Mouse (Mus musculus) hindbrain, embryonic 16.5 days (tissue): ENCODE measurements around the gene Mxi1. TPM values are rescaled to one million over a fixed set of nuclear protein-coding genes. Genes with fewer than 3 reads are reported as not detected.
A peak's percentile ranks its signal among the peaks of the same experiment; 100 is the strongest.
"Not testable (repeated sequence)": the region's sequence is repeated elsewhere in the genome, so short reads cannot be mapped to it uniquely, and the experiment has no call there.

Experiments used
- ATAC-seq: fragments of 200-750 bp; cut with Nextera tagmentation; 2 replicates; pipeline ENCODE4 v1.8.0; 2017; ENCODE audit warnings: moderate TSS enrichment, moderate library complexity
- H3K27ac ChIP-seq: fragments of 300-500 bp; sonication (generic); 2 replicates; pipeline ENCODE4 v1.5.1; 2014; ENCODE audit warnings: low read depth, mild to moderate bottlenecking, control low read depth, low read length, moderate library complexity
- H3K27me3 ChIP-seq: fragments of 300-500 bp; sonication (generic); replicated peaks from 2 replicates; pipeline ENCODE4 v1.6.1; 2014; ENCODE audit warnings: low read length; ENCODE audit not compliant: control insufficient read depth, insufficient read depth
- H3K36me3 ChIP-seq: fragments of 300-500 bp; sonication (generic); 2 replicates; pipeline ENCODE4 v1.6.1; 2014; ENCODE audit warnings: mild to moderate bottlenecking, low read length, moderate library complexity, mixed read lengths; ENCODE audit not compliant: control insufficient read depth, insufficient read depth
- H3K4me1 ChIP-seq: fragments of 300-500 bp; sonication (generic); 2 replicates; pipeline ENCODE4 v1.6.1; 2014; ENCODE audit warnings: low read depth, low read length; ENCODE audit not compliant: control insufficient read depth, insufficient read depth
- H3K4me2 ChIP-seq: fragments of 300-500 bp; sonication (generic); 2 replicates; pipeline ENCODE4 v1.6.1; 2014; ENCODE audit warnings: mild to moderate bottlenecking, low read length, control low read depth, moderate library complexity
- H3K4me3 ChIP-seq: fragments of 300-500 bp; sonication (generic); 2 replicates; pipeline ENCODE4 v1.5.1; 2014; ENCODE audit warnings: mild to moderate bottlenecking, low read length, control low read depth, moderate library complexity
- H3K9ac ChIP-seq: fragments of 300-500 bp; sonication (generic); 2 replicates; pipeline ENCODE4 v1.6.1; 2014; ENCODE audit warnings: low read depth, mild to moderate bottlenecking, control low read depth, low read length, moderate library complexity
- H3K9me3 ChIP-seq: fragments of 300-500 bp; sonication (generic); 2 replicates; pipeline ENCODE4 v1.6.1; 2014; ENCODE audit warnings: mild to moderate bottlenecking, low read length, moderate library complexity; ENCODE audit not compliant: control insufficient read depth
- WGBS: fragments of 180-500 bp; shearing (Covaris S2); extraction: QIAGEN DNeasy Blood & Tissue Kit; methylation state at CpG from one replicate; pipeline ENCODE4 v1.1.7; 2014; 5-methylcytosine and 5-hydroxymethylcytosine counted together
- polyA plus RNA-seq: library from polyadenylated mRNA; unstranded; fragments of >200 nt; fragmentation: Nextera tagmentation; extraction: Ambion mirVana; gene quantifications from 2 replicates; pipeline ENCODE4 v1.2.1, GENCODE M21; 2015

The Mxi1 gene
- polyA plus RNA-seq, 1 experiment from 2014 or later = 18.9 TPM

- not testable (repeated sequence) for H3K4me1 ChIP-seq, ATAC-seq, H3K4me2 ChIP-seq, H3K9ac ChIP-seq, H3K4me3 ChIP-seq, H3K36me3 ChIP-seq, H3K27me3 ChIP-seq, H3K9me3 ChIP-seq, H3K27ac ChIP-seq
- WGBS = 46% methylated on average over 5 of the region's 5 CpGs
Measured at GRCm38 (mm10) chr19:53395805-53396204, 85.5 kb downstream of the Mxi1 start.

- Histone ChIP-seq H3K27me3 (no peaks in the 10 kb centered on the region), H3K9ac (no peak overlapping the region), H3K4me3 (no peak overlapping the region), H3K36me3 (no peaks in the 10 kb centered on the region), H3K27ac (no peak overlapping the region), H3K4me2 (no peak overlapping the region), H3K9me3 (no peaks in the 10 kb centered on the region), H3K4me1 (no peaks in the 10 kb centered on the region)
- ATAC-seq = no peak
- WGBS = 89% methylated on average over 12 of the region's 12 CpGs
Measured at GRCm38 (mm10) chr19:53397451-53398233, 87.3 kb downstream of the Mxi1 start.

- ATAC-seq = no peak
Measured at GRCm38 (mm10) chr19:53399213-53399612, 88.9 kb downstream of the Mxi1 start.

GRCm38 (mm10) chr19:53400332-53401110, 90.2 kb downstream of the Mxi1 start:
- WGBS = 86% methylated on average over 16 of the region's 16 CpGs
- ATAC-seq = no peak

More at GRCm38 (mm10) chr19:53399213-53399612, 88.9 kb downstream of the Mxi1 start:
- H3K27me3 ChIP-seq = no peaks in the 10 kb centered on the region
- H3K4me3 ChIP-seq = no peak overlapping the region
- H3K9ac ChIP-seq = no peak overlapping the region
- WGBS = 95% methylated on average over 4 of the region's 4 CpGs
- H3K4me1 ChIP-seq = no peaks in the 10 kb centered on the region
- no peaks in the 10 kb centered on the region for H3K9me3 ChIP-seq
- H3K27ac ChIP-seq = no peak overlapping the region
- H3K4me2 ChIP-seq = no peak overlapping the region
- no peaks in the 10 kb centered on the region for H3K36me3 ChIP-seq

GRCm38 (mm10) chr19:53402741-53403432, 92.6 kb downstream of the Mxi1 start:
- H3K9ac ChIP-seq = no peak overlapping the region
- H3K36me3 ChIP-seq = no peaks in the 10 kb centered on the region
- no peaks in the 10 kb centered on the region; the same call in 1 of the 2 replicates for H3K4me1 ChIP-seq
- no peaks in the 10 kb centered on the region for H3K27me3 ChIP-seq
- H3K9me3 ChIP-seq = no peaks in the 10 kb centered on the region
- WGBS = 60% methylated on average over 11 of the region's 12 CpGs
- no peak overlapping the region for H3K4me2 ChIP-seq
- no peak overlapping the region for H3K27ac ChIP-seq
- no peak overlapping the region for H3K4me3 ChIP-seq
- no peak for ATAC-seq

More at GRCm38 (mm10) chr19:53400332-53401110, 90.2 kb downstream of the Mxi1 start:
- Histone ChIP-seq H3K9me3 (no peaks in the 10 kb centered on the region), H3K4me1 (no peaks in the 10 kb centered on the region; the same call in 1 of the 2 replicates), H3K9ac (no peak overlapping the region), H3K36me3 (no peaks in the 10 kb centered on the region), H3K4me3 (no peak overlapping the region), H3K27me3 (no peaks in the 10 kb centered on the region), H3K27ac (no peak overlapping the region), H3K4me2 (no peak overlapping the region)

GRCm38 (mm10) chr19:53404219-53404836, 94.0 kb downstream of the Mxi1 start:
- ATAC-seq = peak; percentile 58; the same call in 1 of the 2 replicates
- Histone ChIP-seq H3K9me3 (no peaks in the 10 kb centered on the region), H3K9ac (no peak overlapping the region), H3K27ac (peak overlapping the region; percentile 36; the same call in 1 of the 2 replicates), H3K4me2 (no peak overlapping the region), H3K4me1 (no peaks in the 10 kb centered on the region; the same call in 1 of the 2 replicates), H3K27me3 (no peaks in the 10 kb centered on the region), H3K36me3 (no peaks in the 10 kb centered on the region), H3K4me3 (no peak overlapping the region)
- 82% methylated on average over 10 of the region's 10 CpGs for WGBS

- Histone ChIP-seq H3K9me3 (no peaks in the 10 kb centered on the region), H3K27ac (peak overlapping the region; percentile 36; the same call in 1 of the 2 replicates), H3K4me2 (no peak overlapping the region), H3K27me3 (no peaks in the 10 kb centered on the region), H3K9ac (no peak overlapping the region), H3K36me3 (no peaks in the 10 kb centered on the region), H3K4me3 (no peak overlapping the region), H3K4me1 (no peaks in the 10 kb centered on the region; the same call in 1 of the 2 replicates)
- ATAC-seq = peak; percentile 82
- WGBS = 60% methylated on average over 18 of the region's 18 CpGs
Measured at GRCm38 (mm10) chr19:53404837-53405356, 94.6 kb downstream of the Mxi1 start.

GRCm38 (mm10) chr19:53405810-53406209, 95.5 kb downstream of the Mxi1 start:
- no peaks in the 10 kb centered on the region for H3K27me3 ChIP-seq
- WGBS = 81% methylated on average over 2 of the region's 2 CpGs
- no peak overlapping the region for H3K4me2 ChIP-seq
- no peaks in the 10 kb centered on the region for H3K9me3 ChIP-seq
- H3K4me1 ChIP-seq = no peaks in the 10 kb centered on the region; the same call in 1 of the 2 replicates
- H3K36me3 ChIP-seq = no peaks in the 10 kb centered on the region
- no peak overlapping the region for H3K9ac ChIP-seq
- no peak for ATAC-seq
- no peak overlapping the region for H3K4me3 ChIP-seq
- no peak overlapping the region for H3K27ac ChIP-seq
